Mouse (Mus musculus) lung, postnatal 0 days (tissue): ENCODE data around the gene Grifin. TPM values are rescaled to one million over a fixed set of nuclear protein-coding genes. Genes with fewer than 3 reads are reported as not detected.
A peak's percentile ranks its signal among the peaks of the same experiment; 100 is the strongest.

Experiments
- ATAC-seq: fragments of 200-750 bp; cut with Nextera tagmentation; 2 replicates; pipeline ENCODE4 v1.8.0; 2017; ENCODE audit warnings: moderate library complexity
- DNase-seq: peaks from one replicate; pipeline ENCODE4 v3.0.0-alpha.2; 2016; ENCODE audit warnings: low spot score
- H3K27ac ChIP-seq: fragments of 300-500 bp; sonication (generic); 2 replicates; pipeline ENCODE4 v1.5.1; 2014; ENCODE audit warnings: antibody characterized with exemption, mild to moderate bottlenecking, low read length, mixed read lengths
- H3K27me3 ChIP-seq: fragments of 300-500 bp; sonication (generic); replicated peaks from 2 replicates; pipeline ENCODE4 v1.6.1; 2014; ENCODE audit warnings: low read length, mixed read lengths; ENCODE audit not compliant: insufficient read depth
- H3K36me3 ChIP-seq: fragments of 300-500 bp; sonication (generic); 2 replicates; pipeline ENCODE4 v1.6.1; 2014; ENCODE audit warnings: low read length, mixed read lengths; ENCODE audit not compliant: insufficient read depth
- H3K4me1 ChIP-seq: fragments of 300-500 bp; sonication (generic); 2 replicates; pipeline ENCODE4 v1.6.1; 2014; ENCODE audit warnings: antibody characterized with exemption, low read depth, low read length, mixed read lengths; ENCODE audit not compliant: insufficient read depth
- H3K4me2 ChIP-seq: fragments of 300-500 bp; sonication (generic); replicated peaks from 2 replicates; pipeline ENCODE4 v1.6.1; 2014; ENCODE audit warnings: low read depth, mild to moderate bottlenecking, low read length, moderate library complexity, mixed read lengths
- H3K4me3 ChIP-seq: fragments of 300-500 bp; sonication (generic); 2 replicates; pipeline ENCODE4 v1.5.1; 2014; ENCODE audit warnings: low read depth, low read length
- H3K9ac ChIP-seq: fragments of 300-500 bp; sonication (generic); replicated peaks from 2 replicates; pipeline ENCODE4 v1.6.1; 2014; ENCODE audit warnings: low read depth, mild to moderate bottlenecking
- H3K9me3 ChIP-seq: fragments of 300-500 bp; sonication (generic); 2 replicates; pipeline ENCODE4 v1.6.1; 2016; ENCODE audit warnings: low read length, mixed read lengths
- CTCF ChIP-seq: IDR thresholded peaks from 2 replicates; pipeline ENCODE4 v1.5.1; 2016; ENCODE audit warnings: antibody characterized with exemption, mild to moderate bottlenecking
- EP300 ChIP-seq: IDR thresholded peaks from 2 replicates; pipeline ENCODE4 v1.6.1; 2016; ENCODE audit warnings: antibody characterized with exemption, mild to moderate bottlenecking, control low read depth
- WGBS: fragments of 180-500 bp; shearing (Covaris S2); extraction: QIAGEN DNeasy Blood & Tissue Kit; methylation state at CpG from one replicate; pipeline ENCODE4 v1.1.7; 2014; 5-methylcytosine and 5-hydroxymethylcytosine counted together
- polyA plus RNA-seq: library from polyadenylated mRNA; unstranded; fragments of >200 nt; fragmentation: Nextera tagmentation; extraction: Ambion mirVana; gene quantifications from 2 replicates; pipeline ENCODE4 v1.2.1, GENCODE M21; 2015

The Grifin gene
- polyA plus RNA-seq, 1 experiment from 2014 or later: not detected

DNA sequence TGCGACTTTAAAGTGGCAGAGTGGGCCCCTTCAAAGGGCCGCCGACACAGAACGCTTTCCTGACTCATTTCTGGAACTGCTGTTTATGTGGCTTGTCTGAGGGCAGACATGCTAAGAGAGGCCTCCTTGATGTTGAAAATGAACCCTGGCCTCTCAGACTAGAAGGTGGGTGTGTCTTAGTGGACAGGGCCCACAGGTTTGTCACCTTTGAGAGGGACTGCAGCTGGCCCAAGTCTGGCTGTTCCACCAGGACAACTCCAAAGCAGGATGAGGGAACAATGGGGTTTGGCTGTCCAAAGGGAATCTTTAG, 47.0 kb downstream of the Grifin start:
- 46% methylated on average over 4 of the region's 4 CpGs for WGBS
- H3K36me3 ChIP-seq: no peaks in the 10 kb centered on the region
- H3K4me3 ChIP-seq: no peak overlapping the region
- DNase-seq (no peak), ATAC-seq (peak; percentile 9; the same call in 1 of the 2 replicates)
- H3K4me2 ChIP-seq: no peak overlapping the region
- H3K9ac ChIP-seq: no peak overlapping the region
- TF ChIP-seq EP300 (no peak), CTCF (no peak)
- H3K4me1 ChIP-seq: peaks cover 3% of the 10 kb centered on the region; the same call in 1 of the 2 replicates
- H3K27me3 ChIP-seq: no peaks in the 10 kb centered on the region
- no peak overlapping the region for H3K27ac ChIP-seq
- H3K9me3 ChIP-seq: no peaks in the 10 kb centered on the region

DNA sequence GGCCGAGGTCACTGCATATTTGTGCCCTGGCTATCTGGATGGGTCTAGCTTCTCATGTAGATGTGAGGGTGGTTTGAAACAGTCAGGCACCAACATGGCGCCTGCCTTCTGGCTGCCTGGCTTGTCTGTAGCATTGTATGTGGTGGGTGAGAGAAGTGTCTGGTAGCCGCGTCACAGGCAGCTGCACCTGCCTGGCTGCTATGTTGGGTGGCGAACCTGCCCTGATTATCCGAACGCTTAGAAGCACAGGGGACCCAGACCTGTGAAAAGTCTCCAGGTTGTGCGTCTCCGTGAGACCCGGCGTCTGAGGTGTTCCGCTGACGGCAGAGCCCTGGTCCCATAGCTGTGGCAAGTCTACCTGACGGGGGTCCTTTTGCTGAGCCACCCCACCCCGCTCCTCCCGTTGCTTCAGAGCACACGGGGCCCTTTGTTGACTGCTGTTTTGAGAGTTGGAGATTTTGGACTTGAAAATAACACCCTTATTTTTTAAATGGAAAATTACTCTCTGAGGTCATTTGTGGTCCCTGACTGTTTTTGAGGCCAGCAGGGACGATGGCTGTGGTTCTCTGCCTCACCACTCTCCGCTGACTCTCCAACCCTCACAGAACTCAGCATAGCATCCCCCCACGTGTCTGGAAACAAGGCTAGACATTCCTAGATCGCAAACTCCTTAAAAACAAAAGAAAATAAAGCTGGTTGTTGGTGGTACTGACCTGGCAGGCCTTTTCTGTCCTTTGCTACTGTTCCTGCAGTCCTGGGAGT, 47.5 kb downstream of the Grifin start:
- no peaks in the 10 kb centered on the region for H3K36me3 ChIP-seq
- H3K4me2 ChIP-seq: no peak overlapping the region
- no peak overlapping the region for H3K9ac ChIP-seq
- ATAC-seq: no peak
- 87% methylated on average over 21 of the region's 21 CpGs for WGBS
- no peaks in the 10 kb centered on the region for H3K9me3 ChIP-seq
- no peak for DNase-seq
- H3K27me3 ChIP-seq: no peaks in the 10 kb centered on the region
- no peak overlapping the region for H3K27ac ChIP-seq
- TF ChIP-seq EP300 (no peak), CTCF (no peak)
- peaks cover 3% of the 10 kb centered on the region; the same call in 1 of the 2 replicates for H3K4me1 ChIP-seq
- H3K4me3 ChIP-seq: no peak overlapping the region

DNA sequence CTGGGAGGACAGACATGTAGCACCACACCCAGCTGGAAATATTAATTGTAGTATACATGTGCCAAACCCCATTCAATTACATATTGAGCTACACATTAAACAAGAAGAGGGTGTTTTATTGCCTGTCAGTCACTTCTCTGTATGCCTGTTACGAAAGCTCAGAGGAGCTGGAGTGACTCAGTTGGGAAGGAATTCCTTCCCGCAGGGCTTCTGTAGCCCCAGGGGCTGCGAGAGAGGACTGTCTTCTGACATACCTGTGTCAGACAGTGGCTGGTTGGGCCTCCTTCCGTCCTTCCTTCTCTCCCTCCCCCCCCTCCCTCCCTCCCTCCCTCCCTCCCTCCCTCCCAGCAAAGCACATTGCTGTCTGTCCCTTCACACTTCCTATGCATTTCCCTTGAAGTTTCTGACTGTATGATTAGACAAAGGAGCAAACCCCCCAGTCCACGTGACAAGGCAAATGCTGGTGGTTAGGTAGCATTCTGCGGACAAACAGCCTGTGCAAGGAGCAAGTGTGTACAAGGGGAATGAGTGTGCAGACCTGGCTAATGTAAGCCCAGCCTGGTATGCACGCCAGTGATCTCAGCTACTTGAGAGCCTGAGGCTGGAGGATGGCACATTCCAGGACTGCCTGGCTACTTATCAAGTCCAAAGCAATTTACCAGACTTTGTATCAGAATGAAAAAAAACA, 49.9 kb downstream of the Grifin start:
- peak overlapping the region; percentile 32 for H3K27ac ChIP-seq
- H3K9ac ChIP-seq: no peak overlapping the region
- DNase-seq: peak; percentile 63
- no peaks in the 10 kb centered on the region for H3K36me3 ChIP-seq
- 21% methylated on average over 7 of the region's 7 CpGs for WGBS
- no peak overlapping the region for H3K4me3 ChIP-seq
- H3K9me3 ChIP-seq: no peaks in the 10 kb centered on the region
- H3K4me1 ChIP-seq: peaks cover 3% of the 10 kb centered on the region; the same call in 1 of the 2 replicates
- ATAC-seq: peak; percentile 77
- TF ChIP-seq CTCF: no peak
- no peak for TF ChIP-seq EP300
- H3K27me3 ChIP-seq: no peaks in the 10 kb centered on the region
- no peak overlapping the region for H3K4me2 ChIP-seq

DNA sequence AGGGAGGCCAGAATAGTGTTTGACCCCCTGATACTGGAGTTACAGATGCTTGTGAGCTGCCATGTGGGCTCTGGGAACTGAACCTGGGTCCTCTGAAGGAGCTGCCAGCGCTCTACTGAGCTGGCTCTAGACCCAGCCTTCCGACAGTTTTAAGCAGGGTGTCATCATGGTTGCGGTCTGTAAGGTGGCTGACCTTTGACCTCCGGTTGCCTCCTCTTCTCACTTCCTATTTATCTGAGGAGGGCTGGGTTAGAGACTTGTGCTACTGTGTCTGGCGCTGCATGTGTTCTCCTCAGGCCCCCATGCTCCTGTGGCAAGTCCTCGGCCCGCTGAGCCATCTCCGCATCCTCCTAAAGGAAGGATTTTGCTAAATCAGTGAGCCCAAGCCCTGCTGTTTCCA, 51.0 kb downstream of the Grifin start:
- peak; percentile 29 for DNase-seq
- TF ChIP-seq EP300 (no peak), CTCF (no peak)
- Histone ChIP-seq H3K9me3 (no peaks in the 10 kb centered on the region), H3K4me2 (no peak overlapping the region), H3K27me3 (no peaks in the 10 kb centered on the region), H3K4me3 (no peak overlapping the region), H3K36me3 (no peaks in the 10 kb centered on the region), H3K4me1 (peaks cover 4% of the 10 kb centered on the region; the same call in 1 of the 2 replicates), H3K27ac (no peak overlapping the region), H3K9ac (no peak overlapping the region)
- WGBS: 81% methylated on average over 8 of the region's 8 CpGs
- no peak for ATAC-seq

Other genes with a start within 250 kb of the Grifin start
- 18.4 and 19.0 TPM in 2 replicates for gene Mad1l1, start 243.5 kb downstream of the Grifin start, polyA plus RNA-seq
- 17.9 and 19.4 TPM in 2 replicates for gene Nudt1, start 243.4 kb downstream of the Grifin start, polyA plus RNA-seq
- gene Mrm2, start 233.2 kb downstream of the Grifin start, polyA plus RNA-seq: 9.8 and 11.7 TPM in 2 replicates
- 16.7 and 17.1 TPM in 2 replicates for gene Snx8, start 175.8 kb downstream of the Grifin start, polyA plus RNA-seq
- 69.8 and 81.5 TPM in 2 replicates for gene Eif3b, start 145.7 kb downstream of the Grifin start, polyA plus RNA-seq
- gene Gm4869, start 119.4 kb downstream of the Grifin start, polyA plus RNA-seq: not detected in 2 replicates
- gene Chst12, start 59.5 kb downstream of the Grifin start, polyA plus RNA-seq: 19.9 and 21.7 TPM in 2 replicates
- 23.1 and 25.5 TPM in 2 replicates for gene Lfng, start 42.2 kb upstream of the Grifin start, polyA plus RNA-seq
- 18.2 and 19.8 TPM in 2 replicates for gene Ttyh3, start 84.0 kb upstream of the Grifin start, polyA plus RNA-seq
- gene Iqce, start 137.3 kb upstream of the Grifin start, polyA plus RNA-seq: 10.3 and 11.0 TPM in 2 replicates
- gene Brat1, start 139.9 kb upstream of the Grifin start, polyA plus RNA-seq: 15.2 and 16.1 TPM in 2 replicates
- gene Amz1, start 159.1 kb upstream of the Grifin start, polyA plus RNA-seq: 2.7 and 3.3 TPM in 2 replicates